Mouse (Mus musculus) brain, adult 2 months (tissue): ENCODE results near the gene Dpf1.

Source experiments
- DNase-seq: peaks from one replicate; pipeline ENCODE4 v3.0.0; 2011; ENCODE audit warnings: low read depth, low spot score

The Dpf1 gene

GRCm38 (mm10) chr7:29288942-29289638, 14.7 kb upstream of the Dpf1 start, which contains the start of gene Ppp1r14a:
TSS of gene Ppp1r14a (plus strand) at chr7:29289308.
- no peak for DNase-seq

GRCm38 (mm10) chr7:29289856-29290255, 13.9 kb upstream of the Dpf1 start:
- no peak for DNase-seq

GRCm38 (mm10) chr7:29290691-29291485, 12.9 kb upstream of the Dpf1 start:
- DNase-seq: peak; percentile 93

DNA sequence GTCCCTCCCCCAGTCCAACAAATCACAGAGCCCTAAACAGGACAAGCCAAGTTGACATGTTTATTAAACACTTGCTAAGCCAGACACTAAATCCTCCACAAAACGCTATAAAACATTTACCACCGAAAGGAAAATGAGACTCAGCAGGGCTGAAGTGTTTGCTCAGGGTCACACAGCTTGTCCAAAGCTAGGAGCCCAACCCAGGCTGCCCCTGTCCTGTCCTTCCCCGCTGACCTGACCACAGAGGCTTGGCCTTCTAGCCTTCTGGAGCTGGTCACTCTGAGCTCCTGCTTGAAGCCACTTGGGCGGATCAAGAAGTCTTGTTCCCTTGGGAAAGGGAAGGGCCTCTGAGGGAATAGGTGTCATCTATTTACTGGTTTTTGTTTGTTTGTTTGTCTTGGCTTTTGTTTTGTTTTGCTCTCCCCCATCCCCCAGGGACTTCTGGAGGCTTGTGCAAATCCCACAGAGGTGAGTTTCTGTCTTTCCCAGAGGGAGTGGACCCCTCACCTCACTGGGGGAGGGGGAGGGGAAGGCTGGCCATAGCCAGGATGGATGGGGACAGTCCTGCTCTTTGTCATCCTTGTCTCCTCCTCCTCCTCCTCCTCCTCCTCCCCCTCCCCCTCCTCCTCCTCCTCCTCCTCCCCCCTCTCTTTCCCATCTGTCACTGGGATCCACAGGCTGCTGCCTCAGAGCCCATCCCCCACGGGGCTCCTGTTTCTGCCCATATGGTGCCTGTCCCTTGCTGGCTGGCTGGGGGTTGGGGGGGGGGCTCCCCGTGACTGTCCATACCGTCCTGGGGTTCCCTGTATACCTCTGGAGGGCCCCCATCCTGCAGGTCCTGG, 11.9 kb upstream of the Dpf1 start:
- DNase-seq: peak; percentile 91

GRCm38 (mm10) chr7:29292458-29293098, 11.2 kb upstream of the Dpf1 start:
- DNase-seq: peak; percentile 86

DNA sequence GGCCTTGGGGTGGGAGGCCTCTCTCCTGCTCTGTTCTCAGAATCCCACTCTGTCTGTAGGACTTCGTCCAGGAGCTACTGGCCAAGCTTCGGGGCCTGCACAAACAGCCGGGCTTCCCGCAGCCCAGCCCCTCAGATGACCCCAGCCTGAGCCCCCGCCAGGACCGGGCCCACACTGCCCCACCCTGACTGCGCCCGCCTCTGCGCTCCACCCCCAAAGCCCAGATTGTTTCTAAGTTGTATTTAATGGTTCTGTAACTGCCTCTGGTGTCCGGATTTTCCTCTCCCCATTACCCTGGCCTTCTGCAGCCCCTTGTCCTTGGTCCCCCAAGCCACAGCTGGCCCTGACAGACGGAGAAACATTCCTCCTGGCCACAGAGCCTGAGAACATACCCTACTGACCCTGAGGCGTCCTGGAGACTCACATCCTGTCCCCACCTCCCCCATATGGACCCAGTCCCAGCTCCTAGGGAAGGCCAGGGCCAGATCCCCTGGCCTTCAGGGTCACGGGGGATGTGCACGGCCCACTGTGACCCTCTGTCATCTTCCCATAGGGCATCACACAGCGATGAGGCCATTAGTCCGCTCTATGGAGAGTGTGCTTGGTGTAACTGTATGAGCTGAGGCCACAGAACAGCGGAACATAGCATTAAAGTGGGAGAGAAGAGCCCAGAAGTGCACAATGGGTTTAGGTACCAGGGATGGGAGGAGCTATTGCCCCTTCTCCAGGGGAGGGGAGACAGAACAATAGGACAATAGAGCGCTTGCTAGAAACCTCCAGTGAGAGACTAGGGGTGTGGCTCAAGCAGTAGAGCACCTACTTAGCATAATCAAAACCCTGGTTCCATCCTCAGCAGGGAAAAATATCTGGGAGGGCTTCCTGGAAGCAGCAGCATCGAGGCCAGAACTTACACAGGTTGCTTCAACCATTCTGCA, 10.4 kb upstream of the Dpf1 start:
- peak; percentile 86 for DNase-seq

- DNase-seq: no peak
Observed at GRCm38 (mm10) chr7:29294111-29294761, 9.5 kb upstream of the Dpf1 start.

- no peak for DNase-seq
Observed at GRCm38 (mm10) chr7:29295861-29296647, 7.7 kb upstream of the Dpf1 start.

GRCm38 (mm10) chr7:29296998-29297397, 6.8 kb upstream of the Dpf1 start:
- DNase-seq: peak; percentile 91

GRCm38 (mm10) chr7:29301127-29301566, 2.6 kb upstream of the Dpf1 start:
- DNase-seq: peak; percentile 88

- no peak for DNase-seq
Observed at GRCm38 (mm10) chr7:29302641-29303040, 1.1 kb upstream of the Dpf1 start.

DNA sequence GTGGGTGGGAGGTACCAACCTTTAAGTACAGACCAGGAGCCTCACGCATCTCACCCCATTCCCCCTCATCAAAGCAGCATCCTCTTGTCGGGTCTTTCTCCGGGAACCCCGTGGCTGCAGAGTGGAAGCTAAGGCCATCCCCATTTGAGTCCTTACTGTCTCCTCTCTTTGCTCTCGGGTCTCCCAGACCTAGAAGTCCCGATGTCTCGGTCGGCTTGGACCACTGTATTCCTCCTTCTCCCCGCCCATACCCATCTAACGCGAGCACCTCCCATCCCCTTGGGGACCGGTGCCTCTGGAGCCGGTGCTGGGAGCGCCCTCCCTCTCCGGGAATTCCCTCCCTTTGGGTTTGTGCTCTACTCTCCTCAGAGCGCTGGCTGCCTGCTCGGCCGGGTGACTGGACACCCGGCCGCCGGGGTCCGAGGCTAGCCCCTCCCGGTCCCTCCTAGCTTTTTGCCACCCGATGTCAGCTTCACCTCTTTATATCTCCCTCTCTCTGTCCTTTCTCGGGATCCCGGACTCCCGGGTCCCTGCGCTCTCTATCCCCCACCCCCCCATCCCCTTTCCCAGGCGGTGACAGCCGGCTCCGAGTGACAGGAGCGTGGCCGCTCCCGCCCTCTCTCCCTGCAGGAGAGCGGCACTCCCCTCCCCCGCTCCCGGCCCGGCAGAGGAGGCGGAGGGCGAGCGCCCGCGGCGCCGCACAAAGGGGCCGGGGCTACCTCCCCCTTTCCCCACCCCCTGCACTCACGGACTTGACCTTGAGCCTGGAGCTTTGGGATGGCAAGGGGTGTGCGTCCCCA, 912 bp downstream of the Dpf1 start:
- DNase-seq: no peak

GRCm38 (mm10) chr7:29305263-29305988, 1.7 kb downstream of the Dpf1 start:
- no peak for DNase-seq

DNA sequence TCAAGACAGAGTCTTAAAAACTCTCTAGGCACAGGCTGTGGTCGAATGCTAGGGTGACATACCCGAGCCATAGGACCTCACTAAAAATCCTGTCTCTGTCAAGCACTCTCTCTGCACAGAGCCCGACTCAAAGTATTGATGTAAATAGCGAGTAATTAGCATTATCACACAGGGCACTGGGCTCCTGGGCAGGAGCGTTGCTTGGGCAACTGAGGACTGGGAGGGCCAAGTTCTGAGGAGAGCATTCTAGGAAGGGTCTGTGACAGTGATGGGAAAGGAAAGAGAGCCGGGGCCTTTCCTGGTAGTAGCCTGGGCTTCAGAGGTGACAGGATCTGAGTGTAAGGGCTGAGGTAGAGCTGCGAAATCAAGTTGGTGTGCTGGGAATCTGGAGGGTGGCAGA, 2.4 kb downstream of the Dpf1 start:
- DNase-seq: no peak

- DNase-seq: peak; percentile 84
Observed at GRCm38 (mm10) chr7:29306619-29307018, 2.9 kb downstream of the Dpf1 start.

DNA sequence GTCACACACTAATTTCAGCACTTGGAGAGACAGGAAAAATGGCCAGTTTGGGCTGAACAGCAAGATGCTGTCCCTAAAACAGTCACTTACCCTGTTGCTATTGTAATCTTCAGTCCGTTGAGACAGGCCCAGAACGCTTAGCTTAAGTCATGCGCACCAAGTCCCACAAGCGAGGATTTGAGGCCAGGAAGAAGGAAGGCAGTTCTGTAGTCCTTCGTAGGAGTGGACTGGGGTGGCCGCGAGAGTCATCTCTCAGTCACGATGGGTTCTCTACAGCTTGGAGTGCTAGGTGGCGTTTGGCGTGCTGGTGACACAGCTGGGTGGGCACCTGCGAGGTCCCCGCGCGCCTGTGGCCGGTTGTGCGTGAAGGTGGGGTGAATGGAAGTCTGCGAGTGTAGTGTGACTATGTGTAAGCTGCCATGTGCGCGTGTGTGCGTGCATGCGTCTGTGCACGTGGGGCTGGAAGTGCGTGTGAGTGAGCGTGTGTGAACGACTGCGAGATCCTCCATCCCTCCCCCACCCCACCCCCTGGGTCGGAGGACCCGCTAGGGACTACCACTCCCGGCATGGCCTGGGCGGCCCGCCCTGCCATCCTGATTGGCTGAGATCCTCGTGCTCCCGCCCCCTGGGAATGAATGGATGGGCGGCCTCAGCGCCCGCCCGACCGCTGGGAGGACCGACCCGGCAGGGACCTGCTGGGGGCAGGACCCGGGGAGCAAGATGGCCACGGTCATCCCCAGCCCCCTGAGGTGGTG, 3.8 kb downstream of the Dpf1 start:
- DNase-seq: peak; percentile 97

DNA sequence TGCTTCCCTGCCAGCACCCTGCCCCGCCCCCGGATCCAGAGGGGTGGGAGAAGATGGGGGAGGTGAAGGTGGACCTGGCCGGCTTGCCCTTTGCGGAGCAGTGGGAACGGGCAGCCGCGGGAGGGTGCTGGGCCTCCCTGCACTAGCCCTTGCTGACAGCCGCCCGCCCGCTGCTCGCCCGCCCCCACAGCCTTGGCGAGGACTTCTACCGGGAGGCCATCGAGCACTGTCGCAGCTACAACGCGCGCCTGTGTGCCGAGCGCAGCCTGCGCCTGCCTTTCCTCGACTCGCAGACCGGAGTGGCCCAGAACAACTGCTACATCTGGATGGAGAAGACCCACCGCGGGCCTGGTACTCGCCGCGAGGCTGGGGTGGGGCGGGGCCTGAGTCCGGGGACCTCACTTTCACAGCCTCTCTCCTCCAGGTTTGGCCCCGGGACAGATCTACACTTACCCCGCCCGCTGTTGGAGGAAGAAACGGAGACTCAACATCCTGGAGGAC, 5.5 kb downstream of the Dpf1 start:
- DNase-seq: peak; percentile 77
